ENCODE assay signal across 8 mouse cellular contexts in the genomic region with DNA sequence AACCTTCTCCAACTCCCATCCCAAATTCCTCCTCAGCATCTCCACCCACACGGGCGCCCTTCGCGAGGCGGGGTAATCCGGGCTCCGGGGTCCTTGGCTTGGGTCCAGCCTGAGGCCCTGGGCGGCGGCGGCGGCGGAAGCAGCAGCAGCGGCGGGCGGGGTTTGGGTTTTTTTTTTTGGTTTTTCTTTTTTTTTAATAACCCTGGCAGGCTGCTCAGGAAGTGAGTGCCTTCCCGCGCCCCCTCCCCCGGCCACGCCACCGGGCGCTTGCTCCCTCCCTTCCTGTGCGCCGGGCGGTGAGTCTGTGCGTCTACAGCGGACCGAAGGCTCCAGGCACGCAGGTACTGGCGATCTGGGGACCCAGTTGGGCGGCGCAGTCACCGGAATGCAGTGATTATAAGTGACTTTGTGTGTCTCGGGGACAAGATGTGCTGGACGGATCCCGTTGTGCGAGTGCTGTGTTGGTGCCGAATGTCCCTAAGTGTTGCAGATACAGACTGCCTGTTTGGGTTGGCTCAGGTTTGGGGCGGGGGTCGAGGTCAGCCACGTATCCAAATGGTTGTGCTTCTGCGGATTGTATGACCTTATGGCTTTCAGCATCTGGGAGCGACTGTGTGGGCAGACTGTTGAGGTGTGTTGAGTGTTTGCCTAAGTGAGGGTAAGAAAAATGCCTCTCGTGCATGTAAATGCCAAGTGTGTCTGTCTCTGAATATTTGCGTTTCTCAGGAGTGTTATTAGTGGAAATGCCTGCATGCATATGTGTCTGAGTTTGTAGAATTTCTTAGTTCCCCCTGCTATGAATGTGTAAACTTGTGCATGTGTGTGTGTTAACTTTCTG. TPM values are rescaled to one million over a fixed set of nuclear protein-coding genes. Genes with fewer than 3 reads are reported as not detected.
DNase-seq lines count a peak whose midpoint lies in the region; ATAC-seq lines count a peak whose summit lies in the region.

TSS of gene Adamts10 (plus strand) at position 287 of the 838 bp plus-strand sequence.

- peak; percentile 69 for DNase-seq in ZHBTc4 (ENCODE audit: low read depth, low spot score)
- peak; percentile 85 for DNase-seq in gastrocnemius, postnatal 14 days
- DNase-seq in left cerebral cortex, postnatal 25 days (ENCODE audit: low spot score in 2 of 2) = peak; percentile 51 to 58
- peak; percentile 81 for DNase-seq in mesoderm, embryonic 11.5 days (ENCODE audit: low read depth, low spot score)
- DNase-seq in right cerebral cortex, postnatal 4 days = peak; percentile 77
- peak; percentile 78 for DNase-seq in yolk sac, embryonic 10.5 days (ENCODE audit: low spot score)

- intact Hi-C loops in gastrocnemius, postnatal 14 days (cut with DNase I; ENCODE audit: low total_unique reads) = no loop called here
- intact Hi-C loops in left cerebral cortex, postnatal 25 days (cut with DNase I) = loop anchor here (5.0 kb wide), 1 partner anchor 288 kb away; the partner anchor contains the start of gene Kank3

- peak; percentile 90 for ATAC-seq in common myeloid progenitor, adult 5-6 weeks (replicated peaks; ENCODE audit: low read depth, poor library complexity, severe bottlenecking)
- peak; percentile 90 for ATAC-seq in inflammation-experienced regulatory T-cells, adult 6 months

RNA-seq across cellular contexts. Expression of gene Adamts10, which starts in this region (rescaled TPM):
- 28.0 and 32.8 TPM in 2 replicates for total RNA-seq in common myeloid progenitor, adult 5-6 weeks (2017)
- 10 to 100 TPM; 17.3 to 19.1 TPM for total RNA-seq in gastrocnemius, postnatal 14 days (2021)
- polyA plus RNA-seq in inflammation-experienced regulatory T-cells, adult 6 months (2017; shearing (Covaris generic)) = 10 to 100 TPM; 47.1 to 61.9 (median 61.1) TPM
- total RNA-seq in left cerebral cortex, postnatal 25 days (2021) = 10 to 100 TPM; 30.4 to 32.0 TPM

Comparison
In these comparisons a context has a peak if more than half of its experiments do, and no peak if none do; other contexts are left out.
1. Peak in every context shown above with its lines: DNase-seq and ATAC-seq.